Mouse (Mus musculus) liver, embryonic 14.5 days (tissue): ENCODE data around the gene Tigd2.

Source experiments
- CTCF ChIP-seq: IDR thresholded peaks from 2 replicates; pipeline ENCODE4 v1.5.1; 2016; ENCODE audit warnings: antibody characterized with exemption, low read depth, control low read depth
- EP300 ChIP-seq: IDR thresholded peaks from 2 replicates; pipeline ENCODE4 v1.6.1; 2016; ENCODE audit warnings: antibody characterized with exemption, low read depth

DNA sequence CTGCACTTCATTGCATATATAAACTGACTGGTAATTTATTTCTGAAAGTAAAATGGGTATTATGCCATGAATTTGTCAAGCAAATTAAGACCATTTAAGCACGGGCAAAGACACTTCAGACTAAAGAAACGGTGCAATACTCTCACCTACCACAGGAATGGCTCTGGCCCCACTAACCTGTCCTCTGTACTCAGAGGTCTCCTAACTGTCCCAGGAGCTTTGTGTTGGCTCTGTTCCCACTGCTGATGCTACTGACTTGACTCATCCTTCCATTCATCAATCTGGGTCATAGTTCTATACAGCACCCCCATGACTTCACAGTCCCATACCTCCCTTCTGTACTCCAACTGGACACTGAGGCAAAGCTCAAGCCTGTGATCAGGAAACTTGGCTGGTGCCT, 9.6 kb upstream of the Tigd2 start:
- TF ChIP-seq CTCF: no peak
- TF ChIP-seq EP300: no peak
